Comparison of ENCODE assay signal across 17 mouse cellular contexts in the genomic region with DNA sequence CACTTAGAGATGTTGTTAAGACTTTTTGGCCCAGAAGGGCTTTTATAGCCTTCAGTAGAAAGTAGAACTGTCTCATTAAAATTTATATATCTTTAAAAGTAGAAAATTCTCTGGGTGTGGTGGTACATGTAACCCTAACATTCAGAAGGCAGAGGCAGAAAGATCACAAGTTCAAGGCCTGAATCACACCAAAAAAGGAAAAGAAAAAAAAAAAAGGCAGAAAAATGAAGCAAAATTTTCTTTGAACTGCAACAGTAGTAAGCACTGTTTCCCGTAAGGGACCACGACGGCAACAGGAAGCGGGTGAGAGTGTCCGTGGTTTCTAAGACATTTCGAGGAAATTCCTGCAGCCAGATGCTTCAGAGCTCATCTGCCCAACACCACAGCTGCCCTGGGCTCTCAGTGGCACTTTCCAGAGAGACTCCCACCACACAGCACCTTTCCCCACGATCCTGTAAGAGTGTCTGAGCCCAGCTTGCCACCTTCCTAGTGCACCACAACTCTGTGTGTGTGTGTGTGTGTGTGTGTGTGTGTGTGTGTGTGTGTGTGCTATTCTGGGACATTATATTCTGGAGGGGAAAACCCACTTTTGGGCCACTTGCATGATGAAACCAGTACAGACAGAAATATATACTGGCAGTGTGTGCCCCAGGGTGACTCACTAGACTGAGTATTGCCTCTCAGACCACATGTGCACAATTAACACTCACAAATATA. TPM values are rescaled to one million over a fixed set of nuclear protein-coding genes. Genes with fewer than 3 reads are reported as not detected.
A peak's percentile ranks its signal among the peaks of the same experiment; 100 is the strongest.
DNase-seq lines count a peak whose midpoint lies in the region; ATAC-seq and TF ChIP-seq lines count a peak whose summit lies in the region.
"Had no signal": no experiment of that assay in that cellular context is flagged by ENCODE, and none has a peak within 500 bp of the region (broad histone marks: within the 10 kb centered on the region; RNA-seq: fewer than 3 reads in every experiment).

No protein-coding gene starts in this region.

- H3K36me3 ChIP-seq in lung, postnatal 0 days (ENCODE audit: insufficient read depth, low read length), result no peaks in the 10 kb centered on the region

- DNase-seq in lung, postnatal 0 days (ENCODE audit: low spot score), result peak; percentile 23
- no peak for DNase-seq in lung, adult 2 months
- peak; percentile 81 for DNase-seq in CD4-positive, CD25-positive, alpha-beta regulatory T cell, adult 2 months (ENCODE audit: low read depth, low spot score)
- DNase-seq in thymus, postnatal 0 days (ENCODE audit: low spot score), result peak; percentile 73
- no peak for DNase-seq in yolk sac, embryonic 10.5 days (ENCODE audit: low spot score)
- DNase-seq in cerebellum, adult 2 months, result no peak
- no peak for DNase-seq in gastrocnemius, postnatal 36 days
- DNase-seq: adrenal gland, postnatal 36 days; cerebellum, adult 11-12 months; kidney, adult 8-10 months; right cerebral cortex, postnatal 14 days had no signal

- no peak overlapping the region for H3K9ac ChIP-seq in lung, postnatal 0 days (replicated peaks; ENCODE audit: low read depth)
- H3K9ac ChIP-seq: embryonic facial prominence, embryonic 13.5 days had no signal

- no peak overlapping the region for H3K4me2 ChIP-seq in lung, postnatal 0 days (replicated peaks; ENCODE audit: low read depth, low read length)
- H3K4me2 ChIP-seq: embryonic facial prominence, embryonic 13.5 days had no signal

- H3K27me3 ChIP-seq in lung, postnatal 0 days (replicated peaks; ENCODE audit: insufficient read depth, low read length), result no peaks in the 10 kb centered on the region
- no peaks in the 10 kb centered on the region for H3K27me3 ChIP-seq in cerebellum, adult 2 months (ENCODE audit: control insufficient read depth, insufficient read depth, low read length)
- H3K27me3 ChIP-seq: embryonic facial prominence, embryonic 13.5 days; Patski had no signal

- TF ChIP-seq CTCF in lung, postnatal 0 days (IDR thresholded peaks at IDR 0.05), result no peak
- no peak for TF ChIP-seq CTCF in lung, adult 2 months (IDR thresholded peaks at IDR 0.05; ENCODE audit: insufficient read depth, low read length)
- TF ChIP-seq CTCF in cerebellum, adult 2 months (IDR thresholded peaks at IDR 0.05; ENCODE audit: borderline replicate concordance, insufficient read depth, low read depth, low read length), result no peak

- no peaks in the 10 kb centered on the region for H3K9me3 ChIP-seq in lung, postnatal 0 days (ENCODE audit: low read length)
- H3K9me3 ChIP-seq: embryonic facial prominence, embryonic 13.5 days; midbrain, embryonic 10.5 days had no signal

- no peaks in the 10 kb centered on the region for H3K4me1 ChIP-seq in lung, postnatal 0 days (ENCODE audit: insufficient read depth, low read depth, low read length)
- no peaks in the 10 kb centered on the region for H3K4me1 ChIP-seq in lung, adult 2 months (ENCODE audit: control insufficient read depth, insufficient read depth, low read length)
- no peaks in the 10 kb centered on the region for H3K4me1 ChIP-seq in cerebellum, adult 2 months (ENCODE audit: control insufficient read depth, insufficient read depth, low read length)

- no peak for TF ChIP-seq POLR2A in lung, adult 2 months (IDR thresholded peaks at IDR 0.05; ENCODE audit: borderline replicate concordance, extremely low read depth, low read depth, low read length)
- TF ChIP-seq POLR2A in cerebellum, adult 2 months (IDR thresholded peaks at IDR 0.05; ENCODE audit: borderline replicate concordance, insufficient read depth, low read length), result no peak

- H3K27ac ChIP-seq in lung, postnatal 0 days (ENCODE audit: low read length), result no peak overlapping the region
- no peak overlapping the region for H3K27ac ChIP-seq in cerebellum, adult 2 months (ENCODE audit: insufficient read depth, low read length)
- H3K27ac ChIP-seq: embryonic facial prominence, embryonic 13.5 days; midbrain, embryonic 10.5 days had no signal

- no peak overlapping the region for H3K4me3 ChIP-seq in lung, postnatal 0 days (ENCODE audit: low read depth, low read length)
- H3K4me3 ChIP-seq in lung, adult 2 months (replicated peaks; ENCODE audit: extremely low read depth, low read depth, low read length), result no peak overlapping the region
- no peak overlapping the region for H3K4me3 ChIP-seq in cerebellum, adult 2 months (replicated peaks; ENCODE audit: insufficient read depth, low read depth, low read length)
- H3K4me3 ChIP-seq: embryonic facial prominence, embryonic 13.5 days; midbrain, embryonic 10.5 days had no signal

- 34% methylated on average over 7 of the region's 7 CpGs for WGBS in lung, postnatal 0 days
- 38% methylated on average over 7 of the region's 7 CpGs for WGBS in lung, adult 2 months
- 91% methylated on average over 7 of the region's 7 CpGs for WGBS in cerebellum, adult 2 months

- no peak for ATAC-seq in lung, postnatal 0 days
- ATAC-seq in hematopoietic stem cell, adult 5-6 weeks (replicated peaks in 1 of 2; ENCODE audit: insufficient read depth in 1 of 2, low FRiP score in 2 of 2, low TSS enrichment in 1 of 2, low read depth in 1 of 2, poor library complexity in 2 of 2, severe bottlenecking in 2 of 2), result peak; percentile 67 to 69
- ATAC-seq: forebrain, embryonic 14.5 days; Patski had no signal

- intact Hi-C loops in gastrocnemius, postnatal 36 days (cut with DNase I), result no loop called here

- TF ChIP-seq EP300 in lung, postnatal 0 days (IDR thresholded peaks at IDR 0.05), result no peak

RNA-seq across cellular contexts. Expression of gene Rnf157, which starts 35.7 kb away (rescaled TPM):
- 1.4 and 1.8 TPM in 2 replicates for polyA plus RNA-seq in lung, postnatal 0 days (2015; fragmentation: Nextera tagmentation; extraction: Ambion mirVana)
- 3.0 and 3.6 TPM in 2 replicates for polyA plus RNA-seq in lung, adult 2 months (2012; rRNA removed)
- total RNA-seq in hematopoietic stem cell, adult 5-6 weeks (2017), result 9.2 and 19.4 TPM in 2 replicates
- polyA plus RNA-seq in thymus, postnatal 0 days (2015; fragmentation: Nextera tagmentation; extraction: Ambion mirVana), result 52.3 and 56.7 TPM in 2 replicates
- 121 and 147 TPM in 2 replicates for polyA plus RNA-seq in cerebellum, adult 2 months (2012; rRNA removed)
- 10 to 100 TPM; 23.0 to 24.5 TPM for total RNA-seq in gastrocnemius, postnatal 36 days (2021)

RNA-seq across cellular contexts. Expression of gene Foxj1, which starts 41.9 kb away (rescaled TPM):
- polyA plus RNA-seq in lung, postnatal 0 days (2015; fragmentation: Nextera tagmentation; extraction: Ambion mirVana), result 39.8 and 44.9 TPM in 2 replicates
- 78.4 and 114 TPM in 2 replicates for polyA plus RNA-seq in lung, adult 2 months (2012; rRNA removed)
- total RNA-seq in hematopoietic stem cell, adult 5-6 weeks (2017), result 0.38 TPM in 1 of 2 replicates, not detected in the other
- 1.3 and 1.5 TPM in 2 replicates for polyA plus RNA-seq in thymus, postnatal 0 days (2015; fragmentation: Nextera tagmentation; extraction: Ambion mirVana)
- polyA plus RNA-seq in cerebellum, adult 2 months (2012; rRNA removed), result 13.9 and 15.7 TPM in 2 replicates
- total RNA-seq in gastrocnemius, postnatal 36 days (2021), result not detected
- total RNA-seq: heart, postnatal 25 days had no signal

RNA-seq across cellular contexts. Expression of gene Ubald2, which starts 56.8 kb away (rescaled TPM):
- 50.4 and 56.6 TPM in 2 replicates for polyA plus RNA-seq in lung, postnatal 0 days (2015; fragmentation: Nextera tagmentation; extraction: Ambion mirVana)
- 159 and 160 TPM in 2 replicates for polyA plus RNA-seq in lung, adult 2 months (2012; rRNA removed)
- 51.5 and 101 TPM in 2 replicates for total RNA-seq in hematopoietic stem cell, adult 5-6 weeks (2017)
- 81.9 and 82.9 TPM in 2 replicates for polyA plus RNA-seq in thymus, postnatal 0 days (2015; fragmentation: Nextera tagmentation; extraction: Ambion mirVana)
- polyA plus RNA-seq in cerebellum, adult 2 months (2012; rRNA removed), result 34.8 and 44.0 TPM in 2 replicates
- total RNA-seq in gastrocnemius, postnatal 36 days (2021), result 10 to 100 TPM; 41.8 to 56.5 TPM

Comparison
In these comparisons a context has a peak if more than half of its experiments do, and no peak if none do; other contexts are left out.
1. DNase-seq: peak in lung, postnatal 0 days (single experiment), CD4-positive, CD25-positive, alpha-beta regulatory T cell, adult 2 months (single experiment) and thymus, postnatal 0 days (single experiment); none in lung, adult 2 months (single experiment), yolk sac, embryonic 10.5 days (single experiment), cerebellum, adult 2 months (0 of 2) and gastrocnemius, postnatal 36 days (0 of 2).
2. RNA of gene Rnf157, which starts 35.7 kb away (polyA plus RNA-seq): 121 to 147 TPM in cerebellum, adult 2 months and 52.3 to 56.7 TPM in thymus, postnatal 0 days; 3.0 to 3.6 TPM in lung, adult 2 months and 1.4 to 1.8 TPM in lung, postnatal 0 days; every median in the first group is over 10 times any median in the second.